Mouse (Mus musculus) granulocyte monocyte progenitor cell, adult 5-6 weeks (primary cell): Measurements from ENCODE around the gene Rab9. TPM values are rescaled to one million over a fixed set of nuclear protein-coding genes. Genes with fewer than 3 reads are reported as not detected.
"Not testable (repeated sequence)": the region's sequence is repeated elsewhere in the genome, so short reads cannot be mapped to it uniquely, and the experiment has no call there.

Experiments used
- ATAC-seq: replicated peaks from 2 replicates; pipeline ENCODE4 v1.8.0; 2016; ENCODE audit warnings: mild to moderate bottlenecking, moderate TSS enrichment, inconsistent platforms; ENCODE audit not compliant: poor library complexity, severe bottlenecking
- total RNA-seq, 2 experiments: library from RNA; stranded (forward) in 1 of 2; stranded (reverse) in 1 of 2; fragments of 200-712, 200-1000 nt in 1 of 2; fragments of >200 nt in 1 of 2; fragmentation: Nextera tagmentation in 1 of 2; gene quantifications; 2 replicates each; pipeline ENCODE4 v1.2.3; 2014 to 2017

The Rab9 gene
- total RNA-seq (2014; fragmentation: Nextera tagmentation) (52.9 and 53.9 TPM in 2 replicates), total RNA-seq (2017) (93.5 and 100 TPM in 2 replicates)

DNA sequence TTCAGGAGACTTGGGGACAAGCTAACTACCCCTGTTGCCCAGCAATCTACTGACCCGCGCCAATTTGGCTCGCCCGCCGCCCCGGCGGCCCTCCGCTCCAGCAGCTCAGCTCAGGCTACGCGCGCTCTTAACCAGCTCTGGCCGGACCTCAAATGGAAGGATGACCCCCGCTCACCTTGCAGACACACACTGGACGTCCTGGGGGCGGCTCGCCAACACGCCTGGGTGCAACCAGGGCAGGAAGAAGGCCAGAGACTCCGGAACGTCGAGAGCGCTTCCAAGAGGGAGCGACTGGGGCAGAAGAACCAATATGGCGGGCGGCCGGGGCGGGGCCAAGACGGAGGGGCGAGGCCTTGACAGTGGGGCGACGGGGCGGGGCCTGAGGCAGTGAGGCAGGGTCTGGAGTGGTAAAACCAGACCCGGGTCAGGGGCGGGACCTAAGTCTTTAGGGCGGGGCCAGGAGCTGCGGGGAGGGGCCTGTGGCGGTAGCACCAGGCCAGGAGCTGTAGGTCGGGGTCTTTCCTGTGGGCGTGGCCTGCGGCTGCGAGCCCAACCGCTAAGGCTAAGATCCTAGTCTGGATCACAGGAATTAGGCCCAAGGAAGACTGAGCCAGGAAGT, at the start of gene Rab9:
Rab9 (minus strand) TSS at position 503 of the 619 bp plus-strand sequence.
- ATAC-seq = peak; percentile 95

DNA sequence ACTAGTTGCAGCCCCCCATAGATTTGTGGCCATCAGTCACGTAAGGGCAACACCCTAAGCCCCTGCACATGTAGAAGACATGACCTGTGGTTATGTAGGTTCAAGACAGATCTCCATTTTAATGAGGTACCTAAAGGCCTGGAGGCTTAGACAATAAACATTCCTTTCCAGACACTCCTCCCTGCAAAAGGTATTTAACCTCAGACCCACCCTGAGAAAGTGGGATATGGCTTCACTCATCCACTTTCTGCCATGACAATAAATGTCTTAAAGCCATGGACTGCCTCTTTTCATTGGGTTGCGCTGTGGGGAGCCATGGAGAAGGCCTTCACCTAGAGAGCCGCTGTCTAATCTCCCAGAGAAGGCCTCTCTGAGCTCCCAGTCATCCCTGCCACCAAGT, 48.5 kb upstream of the Rab9 start:
- ATAC-seq = no peak

DNA sequence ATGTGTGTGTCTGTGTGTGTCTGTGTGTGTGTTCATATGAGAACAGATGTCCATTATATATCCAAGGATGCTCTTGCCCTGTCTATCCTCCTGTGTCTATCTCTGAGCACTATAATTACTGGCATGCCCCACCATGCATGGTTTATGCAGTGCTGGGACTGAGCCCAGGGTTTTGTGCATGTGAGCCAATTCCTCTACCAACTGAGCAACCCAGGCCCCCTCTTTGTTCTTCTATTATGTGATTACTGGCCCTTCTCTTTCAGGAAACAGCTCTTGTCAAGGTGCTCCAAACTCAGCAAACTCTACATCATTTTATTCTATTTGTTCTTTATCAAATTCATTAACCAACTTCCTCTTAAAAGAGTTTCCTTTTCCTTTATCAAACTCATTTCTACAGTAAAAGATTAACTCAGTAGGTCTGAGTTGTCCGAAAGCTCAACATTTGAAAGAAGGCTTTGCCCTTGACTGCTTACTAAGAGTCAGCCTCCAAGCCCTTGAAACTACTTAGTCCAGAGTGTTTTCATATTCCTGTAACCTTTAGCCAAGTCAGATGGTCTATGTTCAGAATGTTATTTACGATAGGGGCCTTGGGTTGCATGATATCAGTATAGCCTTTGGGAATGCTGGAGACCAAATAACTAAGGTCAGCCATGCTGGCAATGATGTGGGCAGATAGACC, 46.1 kb upstream of the Rab9 start:
- no peak for ATAC-seq

DNA sequence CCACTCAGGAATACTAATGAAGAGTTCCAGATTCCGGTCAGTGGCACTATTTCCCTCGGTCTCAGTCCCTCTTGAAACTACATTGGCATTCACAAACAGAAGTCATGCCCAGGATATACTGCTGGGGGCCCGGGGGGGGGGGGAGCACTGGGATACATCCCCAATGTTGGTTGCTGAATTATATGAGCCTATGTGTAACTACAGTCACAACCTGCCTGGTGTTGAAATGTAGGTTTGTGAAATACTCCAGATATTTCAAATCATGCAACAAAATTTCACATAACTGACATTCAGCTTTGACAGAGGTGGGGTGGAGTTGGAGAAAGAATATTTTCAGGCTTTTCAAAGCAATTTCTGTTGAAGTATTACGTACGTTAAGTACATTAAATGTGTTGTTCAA, 41.1 kb upstream of the Rab9 start:
- ATAC-seq = peak; percentile 87

DNA sequence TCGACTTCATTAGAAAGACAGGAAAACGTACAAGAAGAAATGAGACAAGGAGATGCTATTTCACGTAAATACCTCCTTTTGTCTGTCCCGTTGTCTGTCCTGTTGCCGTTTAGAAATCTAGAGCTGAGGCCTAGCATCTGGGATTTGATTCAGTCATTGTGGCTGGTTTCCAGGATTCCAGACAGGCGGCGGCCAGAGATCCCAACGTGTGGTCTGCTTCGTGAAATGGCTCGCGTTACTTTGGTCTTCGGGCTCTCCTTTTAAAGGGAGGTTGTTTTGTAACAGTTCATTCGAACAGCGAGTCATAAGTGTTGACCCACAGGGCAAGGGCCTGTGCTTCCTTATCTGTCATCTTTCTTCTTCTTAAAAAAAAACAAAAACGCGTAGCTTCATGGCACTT, 38.7 kb upstream of the Rab9 start, which contains the start of gene Tceanc:
Tceanc (minus strand) TSS at position 223 of the 400 bp plus-strand sequence.
- ATAC-seq = no peak

DNA sequence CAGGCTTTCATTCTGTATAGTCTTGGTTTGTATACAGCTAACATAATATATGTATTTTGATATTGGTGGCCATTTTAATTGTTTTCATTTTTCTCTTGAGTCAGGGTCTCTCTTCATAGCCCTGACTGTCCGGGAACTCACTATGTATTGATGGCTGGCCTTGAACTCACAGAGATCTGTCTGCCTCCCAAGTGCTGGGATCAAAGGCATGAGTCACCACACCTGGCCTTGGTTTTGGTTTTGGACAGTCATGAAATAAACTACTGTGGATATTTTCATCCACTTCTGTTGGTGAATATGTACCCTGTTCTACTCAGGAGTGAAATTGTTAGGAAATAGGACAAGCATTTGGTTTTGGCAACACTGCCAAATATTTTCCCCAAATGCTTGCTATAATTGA, 37.0 kb upstream of the Rab9 start:
- no peak for ATAC-seq

DNA sequence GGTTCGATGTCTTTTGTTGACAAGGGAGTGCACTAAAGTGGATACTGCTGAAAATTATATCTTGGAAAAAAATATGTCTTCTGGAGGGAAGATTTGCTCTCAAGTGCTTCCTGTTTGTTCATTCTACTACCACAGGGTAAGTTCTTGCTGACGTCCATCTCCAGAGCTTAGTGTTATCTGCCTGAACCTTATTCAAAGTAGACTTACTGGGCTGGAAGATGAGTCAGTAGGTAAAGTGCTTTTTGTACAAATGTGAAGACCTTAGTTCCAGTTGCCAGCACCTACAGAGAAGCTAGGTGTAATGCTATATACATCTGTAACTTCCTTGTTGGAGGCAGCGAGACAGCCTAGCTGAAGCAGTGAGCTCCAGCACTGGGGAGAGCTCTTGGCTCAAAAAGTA, 36.3 kb upstream of the Rab9 start:
- no peak for ATAC-seq

DNA sequence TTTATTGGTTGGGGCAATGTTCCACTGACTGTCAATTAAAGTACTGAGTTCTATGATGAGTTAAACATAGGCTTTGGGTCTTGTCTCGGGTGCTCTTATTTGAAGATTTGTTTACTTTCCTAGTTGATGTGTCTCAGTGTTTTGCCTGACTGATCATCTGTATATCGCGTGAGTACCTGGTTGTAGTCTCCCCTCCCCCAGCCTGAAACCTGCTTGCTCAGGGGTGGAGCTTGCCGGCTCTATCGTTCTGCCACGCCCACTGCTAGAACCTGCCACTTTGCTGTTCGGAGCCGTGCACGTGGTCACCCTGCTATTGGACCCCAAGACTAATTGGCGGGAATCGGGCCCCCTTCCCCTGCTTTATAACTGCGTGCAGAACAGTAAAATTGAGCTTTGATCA, 34.4 kb upstream of the Rab9 start:
- not testable (repeated sequence) for ATAC-seq

DNA sequence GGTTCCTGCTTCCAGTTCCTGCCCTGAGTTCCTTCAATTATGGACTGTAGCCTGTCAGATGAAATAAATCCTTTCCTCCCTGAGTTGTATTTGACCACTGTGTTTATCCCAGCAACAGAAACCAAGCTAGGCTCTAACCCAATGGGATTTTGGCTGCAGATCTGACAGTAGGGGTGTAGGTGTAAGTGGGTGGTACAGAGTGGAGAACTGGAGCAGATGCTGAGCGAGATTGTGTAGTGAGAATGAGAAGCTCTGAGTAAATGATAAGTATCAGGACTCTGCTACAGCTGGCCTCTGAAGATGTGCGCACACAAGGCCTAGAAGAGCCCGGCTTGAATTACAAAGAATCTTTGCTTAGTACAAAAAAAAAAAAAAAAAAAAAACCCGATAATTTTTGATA, 32.4 kb upstream of the Rab9 start:
- no peak for ATAC-seq

DNA sequence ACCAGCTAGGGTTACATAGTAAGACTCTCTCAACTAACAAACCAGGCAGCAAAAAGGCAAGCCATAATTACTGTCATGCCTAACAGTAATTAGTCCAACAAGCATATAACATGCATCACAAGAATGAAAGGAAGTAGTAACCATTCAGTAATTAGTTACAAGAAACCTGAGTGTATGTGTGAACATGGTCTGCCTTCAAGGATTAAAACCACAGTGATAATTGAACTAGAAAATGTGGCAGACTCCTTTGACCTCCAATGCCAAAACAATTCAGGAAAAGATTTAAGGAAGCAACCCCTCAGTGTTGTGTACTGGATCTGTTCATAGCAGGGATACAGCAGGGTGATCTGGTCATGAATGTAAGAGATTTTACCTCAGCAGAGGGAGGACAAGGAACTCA, 31.4 kb upstream of the Rab9 start:
- no peak for ATAC-seq

DNA sequence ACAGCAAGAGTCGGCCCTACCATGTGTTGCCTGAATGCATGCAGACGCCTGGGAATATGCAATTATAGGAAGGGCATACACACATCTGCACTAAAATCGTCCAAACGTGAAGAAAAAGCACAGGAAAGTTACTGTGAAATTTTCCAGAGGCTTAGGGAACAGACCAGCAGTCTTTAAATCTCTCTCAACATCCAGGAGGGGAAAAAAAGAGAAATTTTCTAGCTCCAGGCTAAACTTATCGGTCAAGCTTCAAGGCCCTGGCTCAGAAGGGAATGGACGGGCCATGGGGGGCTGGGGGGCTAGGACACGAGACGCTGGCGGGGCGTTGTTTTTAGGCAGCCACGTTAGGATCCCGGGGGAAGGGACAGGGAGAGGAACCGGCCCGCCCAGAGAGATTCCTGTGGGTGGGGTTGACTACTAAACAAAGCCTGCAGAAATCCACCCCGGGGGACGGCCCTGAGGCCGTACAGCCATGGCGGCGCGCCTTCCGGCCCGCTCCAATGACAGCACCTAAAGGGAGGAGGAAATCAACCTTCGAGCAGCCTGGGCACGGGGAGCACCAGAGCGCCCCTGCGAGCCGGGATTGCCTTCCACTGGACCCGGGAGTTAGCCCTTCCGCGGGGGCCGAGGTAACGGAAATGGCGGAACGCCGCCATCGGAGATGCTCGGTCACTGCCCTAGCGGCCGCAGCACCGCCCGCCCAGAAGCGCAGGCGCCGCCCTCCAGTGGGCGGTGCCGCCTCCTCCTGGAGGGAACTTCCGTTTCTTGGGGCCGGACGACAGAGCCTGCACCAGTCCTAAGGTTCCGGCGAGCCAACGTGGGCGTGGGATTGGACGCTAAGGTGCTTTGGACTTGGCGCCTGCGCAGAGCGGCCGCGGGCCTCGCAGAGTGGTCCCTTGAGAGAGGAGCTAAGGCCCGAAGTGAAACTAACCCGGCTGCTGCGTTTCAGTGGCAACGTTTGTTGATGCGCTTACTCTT, 30.4 kb upstream of the Rab9 start:
- peak; percentile 95 for ATAC-seq

DNA sequence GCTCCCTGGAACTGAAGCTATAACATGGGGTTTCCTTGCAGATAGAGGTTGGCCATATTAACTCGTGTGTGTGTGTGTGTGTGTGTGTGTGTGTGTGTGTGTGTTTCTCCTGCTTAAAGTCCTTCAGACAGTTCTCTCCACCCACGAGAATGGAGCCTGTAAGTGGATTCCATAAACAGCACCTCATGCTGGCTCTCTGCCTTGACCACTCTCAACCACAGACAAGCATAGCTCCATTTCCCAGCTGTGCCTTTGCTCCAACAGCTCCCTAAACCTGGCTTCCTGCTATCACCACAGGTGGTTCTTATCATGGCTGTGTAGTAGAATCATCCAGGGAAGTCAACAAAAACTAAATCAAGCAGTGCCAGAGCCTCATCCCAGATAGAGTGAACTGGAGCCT, 24.8 kb upstream of the Rab9 start:
- no peak for ATAC-seq

DNA sequence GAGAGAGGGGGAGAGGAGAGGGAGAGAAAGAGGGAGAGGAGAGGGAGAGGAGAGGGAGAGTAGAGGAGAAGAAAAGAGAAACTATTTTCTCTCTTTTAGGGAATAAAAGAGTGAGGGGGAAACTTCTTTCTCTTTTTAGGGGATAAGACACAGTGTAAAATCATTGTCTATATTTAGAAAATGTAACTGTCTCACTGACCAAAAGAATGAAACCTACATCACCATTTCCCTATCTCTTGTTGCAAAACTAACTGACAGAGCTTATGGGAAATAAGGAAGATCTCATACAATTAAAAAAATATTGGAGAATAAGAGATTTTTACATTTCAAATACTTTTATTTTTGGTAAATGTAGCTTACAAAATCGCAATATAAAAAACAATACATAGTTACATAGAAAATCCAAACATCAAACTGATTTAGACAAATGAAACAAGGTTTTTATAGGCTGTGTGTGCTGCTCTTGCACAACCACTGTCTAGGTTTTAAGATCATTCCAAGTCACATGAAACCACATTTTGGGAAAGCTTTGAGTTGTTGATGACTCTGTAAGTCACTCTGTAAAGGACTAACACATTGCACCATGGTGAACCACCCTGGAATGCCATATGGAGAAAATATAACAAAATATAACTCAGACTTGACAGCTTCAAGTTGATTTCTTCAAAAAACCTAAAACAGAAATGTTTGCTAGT, 20.0 kb upstream of the Rab9 start:
- peak; percentile 69 for ATAC-seq

DNA sequence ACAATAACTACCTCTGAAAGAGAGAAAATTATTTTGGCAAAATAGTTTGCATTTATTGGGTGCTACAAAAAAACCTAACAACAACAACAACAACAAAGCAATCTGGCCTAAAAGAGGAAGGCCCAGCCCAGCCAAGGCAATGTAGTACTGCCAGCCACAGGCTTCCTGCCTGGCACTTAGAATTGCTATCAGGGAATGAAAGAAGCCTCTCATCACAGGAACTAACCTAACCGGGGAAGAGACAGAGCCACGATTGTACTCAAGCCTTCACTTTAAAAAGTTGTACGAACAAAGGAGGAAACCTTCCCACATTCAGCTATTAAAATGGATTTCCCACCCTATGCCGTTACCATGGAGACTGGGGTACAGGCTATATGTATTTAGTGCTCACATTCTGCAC, 18.1 kb upstream of the Rab9 start:
- peak; percentile 54 for ATAC-seq

DNA sequence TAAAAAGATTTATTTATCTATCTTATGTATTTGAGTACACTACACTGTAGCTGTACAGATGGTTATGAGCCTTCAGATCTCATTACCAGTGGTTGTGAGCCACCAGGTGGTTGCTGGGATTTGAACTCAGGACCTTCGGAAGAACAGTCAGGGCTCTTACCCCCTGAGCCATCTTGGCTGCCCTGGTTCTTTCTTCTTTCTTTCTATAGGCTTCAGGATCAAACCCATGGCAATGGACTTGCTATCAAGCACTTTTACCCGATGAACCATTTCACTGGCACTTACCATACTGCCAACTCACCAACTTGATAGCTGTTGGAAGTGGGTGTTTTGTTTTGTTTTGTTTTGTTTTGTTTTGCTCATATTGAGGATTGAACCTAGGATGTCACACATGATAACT, 15.4 kb upstream of the Rab9 start:
- no peak for ATAC-seq

DNA sequence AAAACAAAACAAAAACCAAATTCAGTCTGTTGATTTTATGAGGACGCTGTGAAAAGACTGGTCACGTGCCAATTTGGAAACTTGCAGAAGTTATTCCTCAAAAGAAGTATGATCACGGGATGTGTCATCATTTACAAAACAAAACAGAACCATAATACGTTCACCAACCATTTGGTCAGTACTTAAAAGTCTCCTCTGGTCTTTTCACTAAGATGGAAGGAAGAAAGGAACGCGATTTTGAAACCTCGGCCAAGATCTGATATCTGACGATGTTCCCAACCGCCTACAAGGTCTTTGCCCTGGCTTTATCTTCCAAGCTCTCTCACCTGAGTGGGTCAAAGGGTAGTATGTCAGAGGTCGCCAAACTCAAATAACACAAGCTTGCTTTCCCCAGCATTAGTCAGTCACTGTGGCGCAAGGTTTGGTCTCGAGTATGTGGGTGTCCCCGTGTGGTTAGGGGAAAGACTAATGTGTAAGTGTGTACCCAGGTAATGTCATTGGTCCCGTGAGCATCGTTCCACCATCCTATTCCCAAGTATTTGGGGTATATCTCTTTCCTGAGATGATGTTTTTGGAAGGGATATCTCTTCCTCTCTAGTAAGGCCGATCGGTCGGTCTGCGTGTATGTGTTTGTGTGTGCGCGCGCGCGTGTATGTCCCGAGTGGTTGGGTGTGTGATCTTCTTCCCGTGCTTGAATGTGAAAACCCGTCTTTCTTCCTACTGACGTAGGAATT, 869 bp downstream of the Rab9 start:
- peak; percentile 39 for ATAC-seq

DNA sequence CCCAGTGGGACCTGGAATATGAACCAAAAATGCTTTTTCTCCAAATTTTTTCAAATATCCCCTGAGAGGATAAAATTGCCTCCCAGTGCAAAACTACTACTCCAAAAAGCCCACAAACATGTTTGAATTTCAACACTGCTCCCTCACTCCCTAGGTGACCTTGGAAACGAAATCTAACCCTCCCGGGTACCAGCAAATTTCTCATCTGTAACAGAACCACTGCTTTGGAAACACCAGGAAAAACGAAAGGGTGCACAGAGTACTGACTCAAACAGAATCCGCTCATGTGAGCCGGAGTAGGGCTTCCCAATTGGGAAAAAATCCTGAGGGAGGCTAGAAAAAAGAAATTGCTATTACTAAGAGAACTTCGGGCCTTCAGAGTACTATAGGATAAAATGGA, 2.3 kb downstream of the Rab9 start:
- no peak for ATAC-seq

DNA sequence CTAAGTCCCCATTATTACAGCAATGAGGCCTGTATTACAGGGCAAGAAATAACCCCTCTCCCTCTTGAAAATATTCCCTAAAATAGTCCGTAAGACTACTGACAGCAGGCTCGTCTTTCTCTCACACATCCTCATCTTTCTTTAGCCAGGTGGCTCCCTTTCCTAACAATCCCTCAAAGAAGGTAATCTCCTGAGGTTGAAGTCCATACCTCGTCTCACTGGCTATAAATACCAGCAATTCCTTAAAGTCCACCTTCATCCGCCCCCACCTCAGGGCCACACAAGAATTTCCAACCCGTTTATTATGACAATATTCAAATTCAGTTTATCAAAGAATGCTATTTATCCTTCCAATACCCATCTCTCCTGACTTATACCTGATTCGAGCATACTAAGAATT, 7.1 kb downstream of the Rab9 start:
- ATAC-seq = no peak

DNA sequence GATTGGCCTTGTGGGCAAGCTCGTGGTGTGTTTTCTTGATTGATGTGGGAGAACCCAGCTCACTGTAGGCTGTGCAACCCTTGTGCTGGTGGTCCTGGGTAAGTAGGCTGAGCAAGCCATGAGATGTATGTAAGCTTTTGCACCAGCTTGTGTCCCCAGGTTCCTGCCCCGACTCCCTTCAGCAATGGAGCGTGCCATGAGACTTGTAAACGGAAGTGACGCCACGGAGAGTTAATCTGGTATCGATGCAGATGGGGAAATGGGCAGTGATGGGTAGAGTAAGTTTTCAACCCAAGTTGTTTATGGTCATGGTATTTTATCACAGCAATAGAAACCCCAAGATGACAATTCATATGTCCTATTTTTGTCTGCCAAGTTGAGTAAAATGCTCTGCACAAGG, 11.3 kb downstream of the Rab9 start:
- no peak for ATAC-seq

DNA sequence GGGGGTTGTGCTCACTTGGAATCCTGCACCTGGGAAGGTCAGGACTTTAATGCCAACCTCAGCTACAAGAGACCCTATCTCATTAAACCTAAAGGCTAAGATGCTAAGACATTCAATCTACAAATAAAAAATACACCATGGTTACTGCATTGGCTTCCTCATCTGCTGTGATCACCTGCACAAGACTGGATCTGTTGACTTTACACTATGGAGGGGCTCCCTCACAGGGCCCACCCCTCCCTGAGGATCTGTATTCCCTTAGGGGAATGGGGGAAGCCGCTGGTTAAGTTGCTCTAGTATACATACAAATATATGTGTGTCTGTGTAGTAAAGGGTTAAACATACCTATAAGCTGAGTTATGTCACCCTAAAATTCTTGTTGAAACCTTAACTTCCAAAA, 24.1 kb downstream of the Rab9 start:
- no peak for ATAC-seq
